Mouse (Mus musculus): Measurements from ENCODE around the gene Papolb. TPM values are rescaled to one million over a fixed set of nuclear protein-coding genes. Genes with fewer than 3 reads are reported as not detected.

Gene Papolb
- not detected in 2 replicates for polyA plus RNA-seq (2015; fragmentation: Nextera tagmentation; extraction: Ambion mirVana)

GRCm38 (mm10) chr5:142529915-142530314 lies at the start of gene Papolb:
Papolb (minus strand) TSS chr5:142530076.
- H3K4me3 ChIP-seq (ENCODE audit: low read depth, low read length), result no peak within 1 kb of the TSS

GRCm38 (mm10) chr5:142578192-142578591 lies 48.3 kb upstream of the Papolb start:
- Histone ChIP-seq H3K27ac (replicated peaks) (no peak overlapping the region), H3K4me2 (replicated peaks; ENCODE audit: low read depth) (no peak overlapping the region), H3K36me3 (ENCODE audit: control insufficient read depth, insufficient read depth, low read length) (no peaks in the 10 kb centered on the region), H3K27me3 (ENCODE audit: control insufficient read depth, insufficient read depth, low read length) (no peaks in the 10 kb centered on the region), H3K4me3 (ENCODE audit: low read depth, low read length) (no peak overlapping the region), H3K9ac (ENCODE audit: low read length) (no peak overlapping the region), H3K9me3 (ENCODE audit: control insufficient read depth, low read length) (no peaks in the 10 kb centered on the region), H3K4me1 (replicated peaks; ENCODE audit: control insufficient read depth, insufficient read depth) (no peaks in the 10 kb centered on the region)
- WGBS, result 91% methylated on average over 10 of the region's 10 CpGs
- DNase-seq (ENCODE audit: low spot score) (no peak), ATAC-seq (ENCODE audit: low FRiP score, low TSS enrichment) (no peak)
- TF ChIP-seq EP300 (optimal IDR thresholded peaks at IDR 0.05), result no peak
- TF ChIP-seq CTCF (IDR thresholded peaks at IDR 0.05; ENCODE audit: low read depth), result peak; percentile 25; the same call in 1 of the 2 replicates

More at GRCm38 (mm10) chr5:142529915-142530314, at the start of gene Papolb:
- no peak within 1 kb of the TSS for H3K9ac ChIP-seq (ENCODE audit: low read length)
- ATAC-seq (ENCODE audit: low FRiP score, low TSS enrichment) (no peak), DNase-seq (ENCODE audit: low spot score) (no peak)
- 49% methylated on average over 41 of the region's 41 CpGs for WGBS
- H3K4me1 ChIP-seq (replicated peaks; ENCODE audit: control insufficient read depth, insufficient read depth), result no peaks in the 10 kb centered on the region
- H3K27me3 ChIP-seq (ENCODE audit: control insufficient read depth, insufficient read depth, low read length), result no peaks in the 10 kb centered on the region
- H3K4me2 ChIP-seq (replicated peaks; ENCODE audit: low read depth), result no peak within 1 kb of the TSS
- H3K36me3 ChIP-seq (ENCODE audit: control insufficient read depth, insufficient read depth, low read length), result no peaks in the 10 kb centered on the region
- 0 out of 2 replicates have a peak, but pooled peaks cover 2% of the 10 kb centered on the region for H3K9me3 ChIP-seq (ENCODE audit: control insufficient read depth, low read length)
- TF ChIP-seq EP300 (optimal IDR thresholded peaks at IDR 0.05), result no peak
- no peak for TF ChIP-seq CTCF (IDR thresholded peaks at IDR 0.05; ENCODE audit: low read depth)
- H3K27ac ChIP-seq (replicated peaks), result no peak within 1 kb of the TSS

- Histone ChIP-seq H3K4me3 (ENCODE audit: low read depth, low read length) (no peak overlapping the region), H3K9me3 (ENCODE audit: control insufficient read depth, low read length) (no peaks in the 10 kb centered on the region), H3K4me2 (replicated peaks; ENCODE audit: low read depth) (no peak overlapping the region), H3K9ac (ENCODE audit: low read length) (no peak overlapping the region), H3K27me3 (ENCODE audit: control insufficient read depth, insufficient read depth, low read length) (no peaks in the 10 kb centered on the region), H3K4me1 (replicated peaks; ENCODE audit: control insufficient read depth, insufficient read depth) (no peaks in the 10 kb centered on the region), H3K27ac (replicated peaks) (no peak overlapping the region), H3K36me3 (ENCODE audit: control insufficient read depth, insufficient read depth, low read length) (no peaks in the 10 kb centered on the region)
- ATAC-seq (ENCODE audit: low FRiP score, low TSS enrichment) (no peak), DNase-seq (ENCODE audit: low spot score) (no peak)
- 70% methylated on average over 7 of the region's 7 CpGs for WGBS
- TF ChIP-seq EP300 (optimal IDR thresholded peaks at IDR 0.05) (no peak), CTCF (IDR thresholded peaks at IDR 0.05; ENCODE audit: low read depth) (no peak)
Measured at GRCm38 (mm10) chr5:142576832-142577231, 47.0 kb upstream of the Papolb start.

- Histone ChIP-seq H3K4me1 (replicated peaks; ENCODE audit: control insufficient read depth, insufficient read depth) (no peaks in the 10 kb centered on the region), H3K4me2 (replicated peaks; ENCODE audit: low read depth) (no peak overlapping the region), H3K36me3 (ENCODE audit: control insufficient read depth, insufficient read depth, low read length) (no peaks in the 10 kb centered on the region), H3K9me3 (ENCODE audit: control insufficient read depth, low read length) (no peaks in the 10 kb centered on the region), H3K27me3 (ENCODE audit: control insufficient read depth, insufficient read depth, low read length) (no peaks in the 10 kb centered on the region), H3K9ac (ENCODE audit: low read length) (no peak overlapping the region), H3K27ac (replicated peaks) (no peak overlapping the region), H3K4me3 (ENCODE audit: low read depth, low read length) (no peak overlapping the region)
- no peak for TF ChIP-seq EP300 (optimal IDR thresholded peaks at IDR 0.05)
- TF ChIP-seq CTCF (IDR thresholded peaks at IDR 0.05; ENCODE audit: low read depth), result no peak
- ATAC-seq (ENCODE audit: low FRiP score, low TSS enrichment), result no peak
- no peak for DNase-seq (ENCODE audit: low spot score)
- 77% methylated on average over 7 of the region's 8 CpGs for WGBS
Measured at GRCm38 (mm10) chr5:142574323-142575057, 44.6 kb upstream of the Papolb start.

- DNase-seq (ENCODE audit: low spot score) (no peak), ATAC-seq (ENCODE audit: low FRiP score, low TSS enrichment) (no peak)
- Histone ChIP-seq H3K27me3 (ENCODE audit: control insufficient read depth, insufficient read depth, low read length) (no peaks in the 10 kb centered on the region), H3K4me1 (replicated peaks; ENCODE audit: control insufficient read depth, insufficient read depth) (no peaks in the 10 kb centered on the region), H3K4me3 (ENCODE audit: low read depth, low read length) (no peak overlapping the region), H3K36me3 (ENCODE audit: control insufficient read depth, insufficient read depth, low read length) (no peaks in the 10 kb centered on the region), H3K9ac (ENCODE audit: low read length) (no peak overlapping the region), H3K9me3 (ENCODE audit: control insufficient read depth, low read length) (no peaks in the 10 kb centered on the region), H3K27ac (replicated peaks) (no peak overlapping the region), H3K4me2 (replicated peaks; ENCODE audit: low read depth) (no peak overlapping the region)
- 94% methylated on average over 1 of the region's 1 CpGs for WGBS
- TF ChIP-seq EP300 (optimal IDR thresholded peaks at IDR 0.05) (no peak), CTCF (IDR thresholded peaks at IDR 0.05; ENCODE audit: low read depth) (no peak)
Measured at GRCm38 (mm10) chr5:142564606-142565005, 34.7 kb upstream of the Papolb start.

- ATAC-seq (ENCODE audit: low FRiP score, low TSS enrichment) (no peak), DNase-seq (ENCODE audit: low spot score) (no peak)
- 42% methylated on average over 7 of the region's 7 CpGs for WGBS
- Histone ChIP-seq H3K9ac (ENCODE audit: low read length) (no peak overlapping the region), H3K4me3 (ENCODE audit: low read depth, low read length) (no peak overlapping the region), H3K4me1 (replicated peaks; ENCODE audit: control insufficient read depth, insufficient read depth) (no peaks in the 10 kb centered on the region), H3K27ac (replicated peaks) (no peak overlapping the region), H3K27me3 (ENCODE audit: control insufficient read depth, insufficient read depth, low read length) (no peaks in the 10 kb centered on the region), H3K36me3 (ENCODE audit: control insufficient read depth, insufficient read depth, low read length) (no peaks in the 10 kb centered on the region), H3K4me2 (replicated peaks; ENCODE audit: low read depth) (no peak overlapping the region), H3K9me3 (ENCODE audit: control insufficient read depth, low read length) (no peaks in the 10 kb centered on the region)
- TF ChIP-seq CTCF (IDR thresholded peaks at IDR 0.05; ENCODE audit: low read depth) (no peak), EP300 (optimal IDR thresholded peaks at IDR 0.05) (no peak)
Measured at GRCm38 (mm10) chr5:142560261-142560660, 30.4 kb upstream of the Papolb start.
